Mouse (Mus musculus): ENCODE data around the gene Cryzl2. TPM values are rescaled to one million over a fixed set of nuclear protein-coding genes. Genes with fewer than 3 reads are reported as not detected.
A peak's percentile ranks its signal among the peaks of the same experiment; 100 is the strongest.

The Cryzl2 gene
- polyA plus RNA-seq, 1 experiment from 2014 or later = 15.6 TPM

GRCm38 (mm10) chr1:157438290-157438689, 20.1 kb upstream of the Cryzl2 start:
- ATAC-seq (ENCODE audit: low read depth) = no peak
- no peak overlapping the region for H3K4me3 ChIP-seq (ENCODE audit: low read length)
- no peaks in the 10 kb centered on the region for H3K9me3 ChIP-seq (ENCODE audit: control insufficient read depth, low read length)
- peaks cover 4% of the 10 kb centered on the region; the same call in 1 of the 2 replicates for H3K4me1 ChIP-seq (replicated peaks; ENCODE audit: control insufficient read depth, insufficient read depth, low read length)
- no peaks in the 10 kb centered on the region for H3K27me3 ChIP-seq (ENCODE audit: control insufficient read depth, insufficient read depth, low read depth, low read length)
- H3K4me2 ChIP-seq (ENCODE audit: low read depth, low read length) = no peak overlapping the region
- H3K36me3 ChIP-seq (ENCODE audit: control insufficient read depth, insufficient read depth, low read length) = no peaks in the 10 kb centered on the region
- no peak overlapping the region for H3K9ac ChIP-seq (ENCODE audit: low read length)
- WGBS = 83% methylated on average over 2 of the region's 2 CpGs
- H3K27ac ChIP-seq (ENCODE audit: low read length) = no peak overlapping the region

GRCm38 (mm10) chr1:157439101-157439500, 19.3 kb upstream of the Cryzl2 start:
- H3K36me3 ChIP-seq (ENCODE audit: control insufficient read depth, insufficient read depth, low read length) = no peaks in the 10 kb centered on the region
- no peak for ATAC-seq (ENCODE audit: low read depth)
- no peaks in the 10 kb centered on the region for H3K27me3 ChIP-seq (ENCODE audit: control insufficient read depth, insufficient read depth, low read depth, low read length)
- no peaks in the 10 kb centered on the region for H3K9me3 ChIP-seq (ENCODE audit: control insufficient read depth, low read length)
- H3K4me2 ChIP-seq (ENCODE audit: low read depth, low read length) = no peak overlapping the region
- no peak overlapping the region for H3K4me3 ChIP-seq (ENCODE audit: low read length)
- no peak overlapping the region for H3K9ac ChIP-seq (ENCODE audit: low read length)
- H3K27ac ChIP-seq (ENCODE audit: low read length) = no peak overlapping the region
- WGBS = 84% methylated on average over 4 of the region's 4 CpGs
- H3K4me1 ChIP-seq (replicated peaks; ENCODE audit: control insufficient read depth, insufficient read depth, low read length) = peaks cover 6% of the 10 kb centered on the region

DNA sequence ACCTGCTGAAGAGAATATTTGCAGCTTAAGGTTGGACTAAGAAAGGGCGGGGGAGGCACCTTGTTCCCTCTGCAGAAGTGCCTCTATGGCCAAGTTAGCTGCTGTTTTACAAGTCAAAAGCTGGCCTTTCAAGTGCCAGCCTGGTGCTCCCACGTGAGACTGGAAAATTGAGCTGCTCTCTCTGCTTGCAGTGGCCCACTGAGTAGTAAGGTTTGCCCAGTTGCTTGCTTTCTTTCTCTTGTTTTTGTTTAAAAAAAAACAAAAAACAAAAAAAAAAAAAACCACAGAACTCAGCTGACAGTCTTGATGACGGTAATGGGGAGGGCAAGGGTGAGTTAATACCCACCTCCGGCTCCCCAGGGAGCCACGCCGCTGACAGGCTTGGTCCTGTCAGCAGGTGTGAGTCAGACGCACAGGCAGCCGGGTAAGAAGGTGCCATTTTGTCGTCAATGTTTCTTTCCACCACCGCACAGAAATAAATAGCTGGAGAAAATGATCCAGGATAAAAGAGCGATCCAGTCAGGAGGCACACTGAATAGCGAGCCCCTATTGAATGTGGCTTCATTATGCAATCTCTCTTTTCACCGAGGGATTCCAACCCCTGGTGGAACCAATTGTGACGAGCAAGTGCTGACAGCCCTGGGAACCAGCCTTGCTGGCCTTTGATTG, 18.3 kb upstream of the Cryzl2 start:
- no peak overlapping the region for H3K4me2 ChIP-seq (ENCODE audit: low read depth, low read length)

GRCm38 (mm10) chr1:157443026-157443722, 15.2 kb upstream of the Cryzl2 start:
- Histone ChIP-seq H3K9ac (ENCODE audit: low read length) (peak overlapping the region; percentile 49), H3K36me3 (ENCODE audit: control insufficient read depth, insufficient read depth, low read length) (no peaks in the 10 kb centered on the region), H3K9me3 (ENCODE audit: control insufficient read depth, low read length) (no peaks in the 10 kb centered on the region), H3K4me1 (replicated peaks; ENCODE audit: control insufficient read depth, insufficient read depth, low read length) (peaks cover 6% of the 10 kb centered on the region), H3K27ac (ENCODE audit: low read length) (peak overlapping the region; percentile 72), H3K4me3 (ENCODE audit: low read length) (no peak overlapping the region), H3K27me3 (ENCODE audit: control insufficient read depth, insufficient read depth, low read depth, low read length) (no peaks in the 10 kb centered on the region), H3K4me2 (ENCODE audit: low read depth, low read length) (peak overlapping the region; percentile 25)
- ATAC-seq (ENCODE audit: low read depth) = peak; percentile 55
- 26% methylated on average over 14 of the region's 14 CpGs for WGBS

More for the DNA sequence above, 18.3 kb upstream of the Cryzl2 start:
- WGBS = 22% methylated on average over 14 of the region's 14 CpGs
- no peaks in the 10 kb centered on the region for H3K27me3 ChIP-seq (ENCODE audit: control insufficient read depth, insufficient read depth, low read depth, low read length)
- H3K27ac ChIP-seq (ENCODE audit: low read length) = no peak overlapping the region
- ATAC-seq (ENCODE audit: low read depth) = no peak
- H3K4me3 ChIP-seq (ENCODE audit: low read length) = no peak overlapping the region
- H3K36me3 ChIP-seq (ENCODE audit: control insufficient read depth, insufficient read depth, low read length) = no peaks in the 10 kb centered on the region
- H3K4me1 ChIP-seq (replicated peaks; ENCODE audit: control insufficient read depth, insufficient read depth, low read length) = peaks cover 6% of the 10 kb centered on the region
- H3K9me3 ChIP-seq (ENCODE audit: control insufficient read depth, low read length) = no peaks in the 10 kb centered on the region
- no peak overlapping the region for H3K9ac ChIP-seq (ENCODE audit: low read length)

DNA sequence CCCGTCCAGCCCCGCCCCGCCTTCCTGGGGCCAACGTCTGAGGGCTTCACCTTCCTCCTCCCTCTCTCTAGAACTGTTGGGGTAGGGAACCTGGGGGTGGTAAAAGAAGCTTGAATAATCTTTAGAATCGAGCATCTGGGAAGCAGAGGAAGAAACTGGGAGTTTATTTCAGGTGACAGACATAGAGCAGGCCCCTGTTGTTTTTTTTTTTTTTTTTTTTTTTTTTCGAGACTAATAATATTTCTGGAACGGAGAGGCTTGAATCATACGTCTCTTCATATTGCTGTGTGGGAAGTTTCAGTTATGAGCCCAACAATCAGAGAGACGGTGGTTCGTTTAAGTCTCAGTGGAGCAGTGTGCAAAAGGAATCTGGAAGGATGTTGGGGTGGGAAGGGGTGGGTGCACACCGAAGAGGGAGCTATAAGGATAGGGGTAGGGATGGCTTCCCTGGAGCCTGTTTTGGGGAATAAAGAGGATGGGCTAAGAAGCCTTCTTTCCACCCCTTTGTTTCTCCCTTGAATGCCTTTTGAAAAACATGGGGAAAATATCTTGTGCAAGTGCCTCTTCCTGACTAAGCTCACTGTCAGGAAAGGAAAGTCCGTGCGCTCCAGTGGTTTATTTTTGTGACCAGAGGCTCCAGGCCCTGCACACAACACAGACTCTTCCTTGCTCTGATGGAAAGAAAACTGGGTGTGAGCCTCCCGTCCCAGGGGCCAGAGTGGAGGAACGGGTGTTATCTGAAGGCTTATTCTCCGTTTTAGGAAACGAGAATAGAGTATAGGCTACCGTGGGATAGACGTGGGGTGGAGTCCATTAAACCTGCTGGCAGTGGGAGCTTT, 14.4 kb upstream of the Cryzl2 start:
- peak overlapping the region; percentile 49 for H3K9ac ChIP-seq (ENCODE audit: low read length)
- peak overlapping the region; percentile 25 for H3K4me2 ChIP-seq (ENCODE audit: low read depth, low read length)
- ATAC-seq (ENCODE audit: low read depth) = peak; percentile 43; the same call in 1 of the 2 replicates
- no peaks in the 10 kb centered on the region for H3K36me3 ChIP-seq (ENCODE audit: control insufficient read depth, insufficient read depth, low read length)
- H3K27me3 ChIP-seq (ENCODE audit: control insufficient read depth, insufficient read depth, low read depth, low read length) = no peaks in the 10 kb centered on the region
- H3K4me3 ChIP-seq (ENCODE audit: low read length) = no peak overlapping the region
- peak overlapping the region; percentile 72 for H3K27ac ChIP-seq (ENCODE audit: low read length)
- no peaks in the 10 kb centered on the region for H3K9me3 ChIP-seq (ENCODE audit: control insufficient read depth, low read length)
- peaks cover 6% of the 10 kb centered on the region for H3K4me1 ChIP-seq (replicated peaks; ENCODE audit: control insufficient read depth, insufficient read depth, low read length)
- WGBS = 42% methylated on average over 19 of the region's 19 CpGs

DNA sequence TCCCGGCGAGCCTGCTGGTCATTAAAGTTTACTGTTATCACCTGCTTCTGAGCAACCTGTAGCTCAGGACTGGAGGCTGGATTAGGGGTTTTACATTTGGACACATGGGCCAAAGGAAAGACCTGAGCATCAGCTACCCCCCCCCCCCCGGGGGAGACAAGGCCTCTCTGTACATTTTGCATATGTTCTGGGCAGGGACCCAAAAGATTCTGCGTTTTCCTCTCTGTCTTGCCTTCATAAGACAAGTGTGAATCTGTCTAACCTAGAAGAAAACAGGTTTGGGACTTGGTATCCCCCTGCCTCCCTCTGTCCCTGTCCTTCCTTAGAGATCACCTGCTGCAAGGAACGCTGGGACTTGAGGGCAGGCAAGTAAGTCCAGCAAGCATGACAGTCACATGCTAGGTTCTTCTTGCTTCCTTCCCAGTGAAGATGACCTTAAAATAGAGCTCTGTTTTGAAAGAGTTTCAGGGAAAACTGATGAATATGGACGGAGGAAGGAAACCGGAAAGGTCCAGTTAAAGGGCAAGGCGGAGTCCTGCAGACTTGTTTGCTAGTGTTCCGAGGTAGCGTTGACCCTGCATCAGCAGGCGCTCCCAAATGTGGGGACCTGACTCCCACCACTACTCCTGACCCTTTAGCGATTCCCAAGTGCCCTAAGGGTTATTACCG, 13.6 kb upstream of the Cryzl2 start:
- Histone ChIP-seq H3K27me3 (ENCODE audit: control insufficient read depth, insufficient read depth, low read depth, low read length) (no peaks in the 10 kb centered on the region), H3K4me2 (ENCODE audit: low read depth, low read length) (no peak overlapping the region), H3K4me1 (replicated peaks; ENCODE audit: control insufficient read depth, insufficient read depth, low read length) (peaks cover 6% of the 10 kb centered on the region), H3K4me3 (ENCODE audit: low read length) (no peak overlapping the region), H3K9me3 (ENCODE audit: control insufficient read depth, low read length) (no peaks in the 10 kb centered on the region), H3K27ac (ENCODE audit: low read length) (peak overlapping the region; percentile 72; the same call in 1 of the 2 replicates), H3K36me3 (ENCODE audit: control insufficient read depth, insufficient read depth, low read length) (no peaks in the 10 kb centered on the region), H3K9ac (ENCODE audit: low read length) (no peak overlapping the region)
- WGBS = 60% methylated on average over 13 of the region's 13 CpGs
- no peak for ATAC-seq (ENCODE audit: low read depth)

GRCm38 (mm10) chr1:157445398-157445910, 12.9 kb upstream of the Cryzl2 start:
- H3K27ac ChIP-seq (ENCODE audit: low read length) = no peak overlapping the region
- no peak overlapping the region for H3K9ac ChIP-seq (ENCODE audit: low read length)
- no peaks in the 10 kb centered on the region for H3K36me3 ChIP-seq (ENCODE audit: control insufficient read depth, insufficient read depth, low read length)
- no peaks in the 10 kb centered on the region for H3K9me3 ChIP-seq (ENCODE audit: control insufficient read depth, low read length)
- no peak overlapping the region for H3K4me3 ChIP-seq (ENCODE audit: low read length)
- peaks cover 6% of the 10 kb centered on the region for H3K4me1 ChIP-seq (replicated peaks; ENCODE audit: control insufficient read depth, insufficient read depth, low read length)
- no peaks in the 10 kb centered on the region for H3K27me3 ChIP-seq (ENCODE audit: control insufficient read depth, insufficient read depth, low read depth, low read length)
- no peak for ATAC-seq (ENCODE audit: low read depth)
- WGBS = 87% methylated on average over 6 of the region's 6 CpGs
- no peak overlapping the region for H3K4me2 ChIP-seq (ENCODE audit: low read depth, low read length)

DNA sequence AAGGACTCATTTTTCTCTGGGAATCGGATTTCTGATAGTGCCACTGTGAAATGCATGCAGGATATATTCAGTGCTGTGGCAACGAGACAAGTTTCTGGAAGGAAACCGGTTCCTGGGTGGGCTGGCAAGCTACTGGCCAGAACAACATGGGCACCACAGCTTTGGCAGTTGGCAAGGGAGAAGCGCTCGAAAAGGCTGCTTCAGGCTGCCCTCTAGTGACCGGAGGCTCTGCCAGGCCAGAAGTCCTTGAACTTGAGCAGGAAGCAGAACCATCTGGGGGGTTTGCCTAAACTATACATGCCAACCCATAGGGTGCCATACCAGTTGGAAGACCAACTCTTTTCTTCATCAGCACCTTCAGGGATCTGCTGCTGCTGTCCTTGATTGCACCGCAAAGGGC, 12.1 kb upstream of the Cryzl2 start:
- no peak overlapping the region for H3K9ac ChIP-seq (ENCODE audit: low read length)
- WGBS = 50% methylated on average over 7 of the region's 7 CpGs
- peaks cover 6% of the 10 kb centered on the region for H3K4me1 ChIP-seq (replicated peaks; ENCODE audit: control insufficient read depth, insufficient read depth, low read length)
- H3K27me3 ChIP-seq (ENCODE audit: control insufficient read depth, insufficient read depth, low read depth, low read length) = no peaks in the 10 kb centered on the region
- H3K9me3 ChIP-seq (ENCODE audit: control insufficient read depth, low read length) = no peaks in the 10 kb centered on the region
- no peak; the same call in 1 of the 2 replicates for ATAC-seq (ENCODE audit: low read depth)
- H3K36me3 ChIP-seq (ENCODE audit: control insufficient read depth, insufficient read depth, low read length) = no peaks in the 10 kb centered on the region
- H3K27ac ChIP-seq (ENCODE audit: low read length) = no peak overlapping the region
- H3K4me2 ChIP-seq (ENCODE audit: low read depth, low read length) = no peak overlapping the region
- no peak overlapping the region for H3K4me3 ChIP-seq (ENCODE audit: low read length)

Data from lung, embryonic 16.5 days (tissue).